Mouse (Mus musculus) granulocyte monocyte progenitor cell, adult 5-6 weeks (primary cell): ENCODE results near the gene 1700030K09Rik. TPM values are rescaled to one million over a fixed set of nuclear protein-coding genes. Genes with fewer than 3 reads are reported as not detected.

Experiments used
- ATAC-seq: replicated peaks from 2 replicates; pipeline ENCODE4 v1.8.0; 2016; ENCODE audit warnings: mild to moderate bottlenecking, moderate TSS enrichment, inconsistent platforms; ENCODE audit not compliant: poor library complexity, severe bottlenecking
- total RNA-seq, 2 experiments: library from RNA; stranded (forward) in 1 of 2; stranded (reverse) in 1 of 2; fragments of 200-712, 200-1000 nt in 1 of 2; fragments of >200 nt in 1 of 2; fragmentation: Nextera tagmentation in 1 of 2; gene quantifications; 2 replicates each; pipeline ENCODE4 v1.2.3; 2014 to 2017

1700030K09Rik gene
- total RNA-seq, 2 experiments from 2014 or later, result 3.6 to 7.1 TPM

- no peak for ATAC-seq
These were observed 56.8 kb downstream of the 1700030K09Rik start for GRCm38 (mm10) chr8:72500521-72500931.

DNA sequence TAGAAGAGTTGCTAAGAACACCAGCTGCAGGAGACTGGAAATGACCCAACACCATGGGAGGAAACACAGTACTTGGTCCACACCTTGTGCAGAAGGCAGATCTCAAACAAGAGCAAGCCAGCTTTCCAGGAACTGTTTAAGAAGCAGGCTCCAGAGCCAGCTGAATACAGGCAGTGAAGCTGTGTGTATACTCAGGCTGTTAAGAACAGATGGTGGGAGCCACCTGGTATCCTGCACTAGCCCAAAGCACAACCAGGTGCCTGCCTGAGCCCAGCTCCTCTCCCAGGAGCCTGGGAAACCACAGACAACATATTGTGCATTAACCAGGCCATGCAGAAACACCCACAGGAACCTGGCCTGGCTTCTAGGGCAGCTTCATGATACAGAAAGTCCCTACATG is 60.5 kb downstream of the 1700030K09Rik start:
- ATAC-seq, result no peak

DNA sequence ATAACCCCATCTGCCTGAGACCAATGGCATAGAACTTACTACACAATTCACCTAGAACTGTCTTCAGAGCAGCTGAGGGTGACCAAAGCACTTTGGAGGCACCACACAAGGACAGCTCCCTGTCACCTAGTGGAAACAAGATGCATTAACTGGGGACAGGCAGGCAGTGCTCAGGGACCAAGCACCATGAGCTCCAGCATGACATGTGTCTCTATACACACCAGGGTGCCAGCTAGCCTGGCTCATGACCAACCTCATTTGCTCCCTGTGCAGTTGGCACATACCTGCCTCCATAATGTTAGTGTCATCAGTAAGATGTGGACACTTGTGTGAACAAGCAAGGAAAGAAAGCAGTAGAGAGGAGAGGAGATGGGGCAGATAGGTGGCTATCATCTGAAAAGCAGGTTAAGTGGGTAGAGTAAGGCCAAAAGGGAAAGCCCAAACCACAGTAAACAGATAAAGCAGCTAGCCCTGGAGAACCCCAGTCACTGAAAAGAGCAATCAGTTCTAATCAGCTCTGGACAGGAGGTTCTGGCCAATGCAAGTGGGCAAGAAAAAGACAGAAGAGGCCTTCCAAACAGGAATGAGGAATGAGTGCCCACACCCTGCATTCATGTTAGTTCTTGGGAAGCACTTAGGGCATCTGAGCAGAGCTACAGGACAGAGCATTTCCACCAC is 61.1 kb downstream of the 1700030K09Rik start:
- ATAC-seq, result no peak

DNA sequence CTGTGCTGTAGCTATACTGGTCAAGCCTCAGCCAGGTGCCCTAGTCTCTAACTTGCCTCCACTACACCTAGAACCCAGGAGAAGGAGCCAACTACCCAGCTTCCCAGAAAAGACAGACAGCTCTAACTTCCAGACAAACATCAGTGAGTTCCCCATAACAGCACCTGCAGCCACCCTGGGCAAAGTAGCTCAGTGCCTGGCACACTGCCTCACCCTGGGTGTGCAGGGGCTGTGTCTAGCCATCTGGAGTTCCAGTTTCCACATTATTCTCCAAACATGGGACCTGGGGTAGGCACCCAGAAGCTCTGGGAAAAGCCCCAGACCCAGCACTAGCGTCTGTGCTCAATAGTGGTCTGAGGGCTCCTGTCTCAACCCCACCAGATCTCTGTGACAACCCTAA is 63.8 kb downstream of the 1700030K09Rik start:
- ATAC-seq, result no peak

Other genes starting within 250 kb of the 1700030K09Rik start
- 0.64 TPM in 1 of 2 replicates, not detected in the other for gene Cib3, start 231.0 kb upstream of the 1700030K09Rik start, total RNA-seq (2014; fragmentation: Nextera tagmentation)
- gene Cib3, start 231.0 kb upstream of the 1700030K09Rik start, total RNA-seq (2017), result not detected in 2 replicates
- gene Gm11034, start 230.2 kb upstream of the 1700030K09Rik start, total RNA-seq (2014; fragmentation: Nextera tagmentation), result not detected in 2 replicates
- not detected in 2 replicates for gene Gm11034, start 230.2 kb upstream of the 1700030K09Rik start, total RNA-seq (2017)
- 47.5 and 52.6 TPM in 2 replicates for gene Fam32a, start 224.2 kb upstream of the 1700030K09Rik start, total RNA-seq (2014; fragmentation: Nextera tagmentation)
- 42.1 and 42.9 TPM in 2 replicates for gene Fam32a, start 224.2 kb upstream of the 1700030K09Rik start, total RNA-seq (2017)
- 80.1 and 117 TPM in 2 replicates for gene Ap1m1, start 203.9 kb upstream of the 1700030K09Rik start, total RNA-seq (2014; fragmentation: Nextera tagmentation)
- gene Ap1m1, start 203.9 kb upstream of the 1700030K09Rik start, total RNA-seq (2017), result 49.1 and 59.8 TPM in 2 replicates
- 29.7 and 33.2 TPM in 2 replicates for gene Gm10282, start 138.6 kb upstream of the 1700030K09Rik start, total RNA-seq (2014; fragmentation: Nextera tagmentation)
- gene Gm10282, start 138.6 kb upstream of the 1700030K09Rik start, total RNA-seq (2017), result 67.4 and 74.9 TPM in 2 replicates
- gene Klf2, start 124.8 kb upstream of the 1700030K09Rik start, total RNA-seq (2014; fragmentation: Nextera tagmentation), result 1.9 and 5.5 TPM in 2 replicates
- gene Klf2, start 124.8 kb upstream of the 1700030K09Rik start, total RNA-seq (2017), result 2.8 and 3.2 TPM in 2 replicates
- gene Eps15l1, start 22.4 kb upstream of the 1700030K09Rik start, total RNA-seq (2014; fragmentation: Nextera tagmentation), result 58.3 and 64.3 TPM in 2 replicates
- gene Eps15l1, start 22.4 kb upstream of the 1700030K09Rik start, total RNA-seq (2017), result 34.8 and 38.6 TPM in 2 replicates
- 0.34 and 1.5 TPM in 2 replicates for gene Calr3, start within 50 bp of the 1700030K09Rik start, total RNA-seq (2014; fragmentation: Nextera tagmentation)
- 2.2 and 4.7 TPM in 2 replicates for gene Calr3, start within 50 bp of the 1700030K09Rik start, total RNA-seq (2017)
- 88.2 and 110 TPM in 2 replicates for gene Cherp, start 31.3 kb downstream of the 1700030K09Rik start, total RNA-seq (2014; fragmentation: Nextera tagmentation)
- 13.3 and 27.7 TPM in 2 replicates for gene Cherp, start 31.3 kb downstream of the 1700030K09Rik start, total RNA-seq (2017)
- gene Slc35e1, start 48.7 kb downstream of the 1700030K09Rik start, total RNA-seq (2014; fragmentation: Nextera tagmentation), result 38.6 and 52.6 TPM in 2 replicates
- 31.0 and 31.1 TPM in 2 replicates for gene Slc35e1, start 48.7 kb downstream of the 1700030K09Rik start, total RNA-seq (2017)
- 10.9 and 16.1 TPM in 2 replicates for gene Med26, start 104.4 kb downstream of the 1700030K09Rik start, total RNA-seq (2014; fragmentation: Nextera tagmentation)
- 6.2 and 6.9 TPM in 2 replicates for gene Med26, start 104.4 kb downstream of the 1700030K09Rik start, total RNA-seq (2017)
- gene Smim7, start 127.2 kb downstream of the 1700030K09Rik start, total RNA-seq (2014; fragmentation: Nextera tagmentation), result 34.6 and 41.1 TPM in 2 replicates
- 30.0 and 46.5 TPM in 2 replicates for gene Smim7, start 127.2 kb downstream of the 1700030K09Rik start, total RNA-seq (2017)
- gene Tmem38a, start 128.2 kb downstream of the 1700030K09Rik start, total RNA-seq (2014; fragmentation: Nextera tagmentation), result 1.7 and 2.0 TPM in 2 replicates
- gene Tmem38a, start 128.2 kb downstream of the 1700030K09Rik start, total RNA-seq (2017), result 0.09 and 0.21 TPM in 2 replicates
- 7.5 and 8.4 TPM in 2 replicates for gene Nwd1, start 202.8 kb downstream of the 1700030K09Rik start, total RNA-seq (2014; fragmentation: Nextera tagmentation)
- gene Nwd1, start 202.8 kb downstream of the 1700030K09Rik start, total RNA-seq (2017), result 3.8 and 4.7 TPM in 2 replicates